Mouse (Mus musculus): ENCODE data around the gene Ifitm1. TPM values are rescaled to one million over a fixed set of nuclear protein-coding genes. Genes with fewer than 3 reads are reported as not detected.
"Not testable (repeated sequence)": the region's sequence is repeated elsewhere in the genome, so short reads cannot be mapped to it uniquely, and the experiment has no call there.

Gene Ifitm1
- total and polyA plus RNA-seq, 3 experiments, result 7.6 to 29.4 (median 14.6) TPM

DNA sequence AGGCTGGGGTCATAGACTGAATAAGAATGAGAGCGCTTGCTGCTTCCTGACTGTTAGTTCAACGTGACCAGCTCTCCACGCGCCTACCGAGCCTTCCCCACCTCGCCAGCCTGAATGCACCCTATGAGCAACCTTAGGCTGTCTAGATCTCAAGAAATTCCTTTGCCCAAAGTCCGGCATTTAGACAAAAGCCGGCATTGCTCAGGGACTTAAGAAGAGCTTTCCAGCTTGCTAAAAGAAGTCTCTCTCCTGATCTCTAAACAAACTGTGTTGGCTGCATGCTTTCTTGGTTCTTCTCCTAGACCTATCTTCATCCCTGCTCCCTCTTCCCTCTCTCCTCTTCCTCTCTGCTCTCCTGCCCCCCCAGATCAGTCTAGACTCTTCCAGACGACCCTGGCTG is 7.9 kb downstream of the Ifitm1 start:
- no peak for DNase-seq

DNA sequence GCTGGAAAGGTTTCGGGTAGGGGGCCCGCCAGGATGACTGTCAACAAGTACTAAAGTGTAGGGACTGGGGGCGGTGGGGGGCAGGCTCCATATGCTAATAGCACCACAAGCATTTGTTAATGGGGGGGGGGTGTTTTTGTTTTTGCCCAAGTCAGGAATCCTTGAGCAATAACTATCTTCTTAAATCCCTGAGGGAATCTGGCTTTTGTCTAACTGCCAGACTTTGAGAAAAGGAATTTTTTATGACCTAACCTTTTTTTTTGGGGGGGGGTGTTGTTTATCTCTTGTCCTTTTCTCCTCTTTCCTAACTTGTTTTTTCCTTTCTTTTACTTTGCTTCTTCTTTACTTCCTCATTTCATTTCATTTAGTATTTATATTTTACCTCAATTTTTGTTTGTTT is 8.4 kb downstream of the Ifitm1 start:
- no peak for DNase-seq

DNA sequence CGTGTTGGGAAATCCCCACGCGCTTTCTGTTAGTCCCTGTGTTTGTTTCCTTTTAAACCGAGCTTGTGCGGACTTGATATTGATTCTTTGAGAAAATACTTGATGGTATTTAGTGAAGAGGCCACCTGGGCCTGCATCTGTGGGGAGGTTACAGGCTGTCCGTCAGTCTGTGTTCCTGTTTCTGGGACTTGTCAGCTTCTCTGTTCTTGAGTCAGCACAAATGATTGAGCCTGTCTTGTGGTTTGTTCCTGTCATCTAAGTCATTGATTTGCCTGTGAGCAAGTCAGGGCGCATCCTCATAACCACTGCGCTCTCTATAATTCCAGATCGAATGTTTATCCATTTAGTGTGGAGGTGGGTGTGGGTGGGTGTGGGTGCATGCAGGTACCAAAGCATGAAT is 9.7 kb downstream of the Ifitm1 start:
- DNase-seq, result not testable (repeated sequence)

DNA sequence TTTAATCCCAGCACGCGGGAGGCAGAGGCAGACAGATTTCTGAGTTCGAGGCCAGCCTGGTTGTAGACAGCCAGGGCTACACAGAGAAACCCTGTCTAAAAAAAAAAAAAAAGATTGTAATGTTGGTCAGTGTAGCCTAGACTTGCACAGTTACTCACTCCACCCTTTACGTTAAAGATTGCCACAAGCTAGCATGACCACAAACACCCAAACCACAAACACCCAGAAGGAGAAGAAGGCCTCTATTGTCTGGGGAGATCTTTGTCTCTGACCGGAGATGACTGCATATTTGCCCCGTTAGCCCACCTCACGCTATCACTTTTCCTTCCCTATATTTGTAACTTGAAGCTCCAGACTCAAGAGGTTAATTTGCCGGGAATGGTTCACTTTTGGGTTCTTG is 14.7 kb downstream of the Ifitm1 start:
- no peak for DNase-seq

DNA sequence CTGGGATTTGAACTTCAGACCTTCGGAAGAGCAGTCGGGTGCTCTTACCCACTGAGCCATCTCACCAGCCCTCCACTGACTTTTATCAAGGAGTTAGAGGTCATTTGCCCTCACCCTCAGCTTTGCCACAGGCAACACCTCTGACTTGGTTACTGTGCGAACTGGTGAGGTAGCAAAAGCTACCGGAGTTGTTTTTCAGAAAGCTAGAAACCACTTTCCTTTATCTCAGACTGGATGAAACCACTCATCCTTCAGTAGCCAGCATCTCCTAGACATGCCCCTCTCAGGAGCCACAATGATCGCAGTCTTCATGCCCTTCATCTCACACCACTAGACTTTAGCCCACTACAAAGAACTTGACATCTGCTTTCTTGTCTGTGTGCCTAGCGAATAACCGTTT is 15.9 kb downstream of the Ifitm1 start:
- no peak for DNase-seq

DNA sequence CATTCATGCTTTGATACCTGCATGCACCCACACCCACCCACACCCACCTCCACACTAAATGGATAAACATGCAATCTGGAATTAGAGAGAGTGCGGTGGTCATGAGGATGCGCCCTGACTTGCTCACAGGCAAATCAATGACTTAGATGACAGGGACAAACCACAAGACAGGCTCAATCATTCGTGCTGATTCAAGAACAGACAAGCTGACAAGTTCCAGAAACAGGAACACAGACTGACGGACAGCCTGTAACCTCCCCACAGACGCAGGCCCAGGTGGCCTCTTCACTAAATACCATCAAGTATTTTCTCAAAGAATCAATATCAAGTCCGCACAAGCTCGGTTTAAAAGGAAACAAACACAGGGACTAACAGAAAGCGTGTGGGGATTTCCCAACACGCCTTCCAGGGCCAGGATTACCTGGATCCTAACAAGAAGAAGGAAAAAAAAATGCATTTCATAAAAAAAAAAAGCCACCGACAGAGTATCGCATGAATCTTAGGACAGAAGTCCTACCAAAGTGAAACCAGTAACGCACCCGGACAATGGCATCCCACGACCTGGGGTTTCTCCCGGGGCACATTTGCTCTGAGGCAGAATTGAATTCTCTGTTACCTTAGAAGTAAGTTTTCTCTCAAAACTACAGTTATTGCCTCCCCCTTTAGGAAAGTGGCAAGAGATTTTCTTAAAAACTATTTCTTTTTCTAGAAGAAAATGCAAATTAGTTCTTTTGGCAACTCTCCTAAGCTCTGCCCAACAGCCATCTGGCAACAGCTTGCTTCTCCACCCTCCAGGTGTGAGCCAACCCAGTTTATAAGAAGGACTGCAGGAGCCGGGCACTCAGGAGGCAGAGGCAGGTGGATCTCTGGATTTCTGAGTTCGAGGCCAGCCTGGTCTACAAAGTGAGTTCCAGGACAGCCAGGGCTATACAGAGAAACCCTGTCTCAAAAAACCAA is 20.4 kb downstream of the Ifitm1 start:
- DNase-seq, result no peak

DNA sequence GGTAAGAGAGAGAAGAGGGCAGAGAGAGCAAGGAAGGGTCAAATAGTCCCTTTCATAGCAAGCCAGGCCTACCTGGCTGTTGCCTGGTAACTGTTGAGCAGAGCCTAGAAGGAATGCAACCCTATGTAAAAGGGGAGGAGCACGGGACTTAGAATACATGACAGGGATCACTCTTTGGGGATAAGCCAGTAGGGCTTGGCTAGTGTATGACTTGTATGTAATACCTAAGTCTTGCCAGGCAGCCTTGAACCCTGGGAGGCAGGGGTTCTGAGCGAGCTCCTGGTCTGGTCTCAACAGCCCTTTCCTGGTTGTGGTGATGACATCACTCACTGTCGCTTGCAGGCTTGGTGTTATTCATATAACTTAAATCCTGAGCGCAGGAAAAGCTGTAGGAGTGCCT is 22.0 kb downstream of the Ifitm1 start:
- no peak for DNase-seq

DNA sequence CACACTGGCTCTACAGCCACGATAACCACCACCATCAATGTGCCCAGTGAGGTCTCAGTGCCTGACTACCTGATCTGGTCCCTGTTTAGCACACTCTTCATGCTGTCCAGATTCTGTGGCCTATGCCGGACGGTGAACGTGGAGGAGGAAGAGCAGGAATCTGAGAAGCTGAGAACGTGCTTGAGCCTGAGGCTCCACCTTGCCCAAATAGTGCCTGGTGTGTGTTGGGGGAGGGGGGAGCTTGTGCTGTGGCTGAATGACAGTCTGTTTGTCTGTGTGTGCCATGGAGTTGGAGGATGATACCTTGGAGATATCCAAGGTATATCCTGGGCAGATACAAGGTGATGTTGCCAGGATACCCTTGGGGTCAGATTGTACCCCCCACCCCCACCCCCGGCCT is 23.2 kb downstream of the Ifitm1 start:
- DNase-seq, result no peak

DNA sequence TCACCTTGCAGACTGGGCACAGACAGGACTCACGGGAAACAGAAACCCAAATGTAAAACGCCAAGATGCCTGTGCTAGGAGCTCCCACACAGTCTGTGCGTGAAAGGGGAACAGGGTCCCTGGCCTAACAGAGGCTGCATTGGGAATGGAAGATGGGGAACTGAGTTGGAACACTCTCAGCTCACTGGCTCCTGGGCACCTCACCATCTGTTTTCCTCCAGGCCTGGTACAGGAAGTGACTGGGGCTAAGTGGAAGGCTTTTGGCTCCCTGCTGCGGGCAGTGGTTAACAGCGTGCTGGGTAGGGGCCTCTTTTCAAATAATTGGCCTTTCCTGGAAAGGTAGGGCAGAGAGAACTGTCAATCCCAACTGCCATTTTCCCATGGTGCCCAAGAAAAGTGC is 23.6 kb downstream of the Ifitm1 start:
- DNase-seq, result no peak

DNA sequence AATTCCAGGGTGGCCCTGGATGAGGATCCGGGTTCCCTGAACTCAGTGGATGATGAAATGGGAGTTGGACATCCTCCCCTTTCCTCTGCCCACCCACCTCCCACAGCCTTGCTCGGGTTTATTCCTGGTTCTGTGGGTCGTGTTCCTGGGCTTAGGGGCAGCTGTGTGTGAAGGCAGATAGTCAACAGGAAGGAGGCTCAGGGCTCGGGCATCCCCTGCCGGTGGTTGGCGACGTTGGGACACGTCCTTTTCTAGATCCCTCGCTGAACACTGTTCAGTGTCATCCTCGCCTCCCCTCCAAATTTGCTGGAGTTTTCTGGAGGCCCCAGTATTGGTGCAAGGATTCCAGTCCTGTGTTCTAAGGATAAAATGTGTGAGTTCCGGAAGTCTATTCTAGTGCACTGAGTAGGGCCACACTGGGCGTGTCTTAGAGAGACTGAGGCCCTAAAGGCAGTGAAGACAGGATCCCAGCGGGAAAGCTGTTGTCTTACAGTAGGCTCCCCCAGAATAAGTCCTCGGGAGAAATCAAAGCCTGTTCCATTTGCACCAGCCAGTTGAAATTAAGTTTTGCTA is 24.2 kb downstream of the Ifitm1 start:
- DNase-seq, result no peak

DNA sequence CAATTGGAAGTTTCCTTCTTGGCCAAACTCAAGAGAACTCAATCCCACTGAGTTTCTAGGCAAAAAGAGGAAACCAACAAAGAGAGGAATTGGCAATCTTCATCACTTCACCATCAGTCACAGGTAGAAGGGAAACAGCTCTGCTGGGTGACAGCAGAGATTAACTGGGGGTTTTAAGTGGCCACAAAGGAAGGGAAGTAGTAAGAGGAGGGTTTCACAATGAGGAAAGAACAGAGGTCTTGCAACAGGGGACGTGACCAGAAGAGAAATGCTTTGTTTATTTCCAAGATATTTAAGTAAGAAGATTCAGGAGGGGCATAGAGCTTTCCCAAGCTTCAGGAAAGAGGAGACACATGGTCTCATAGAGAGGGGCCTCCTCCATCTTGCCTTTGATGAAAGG is 30.8 kb downstream of the Ifitm1 start:
- no peak for DNase-seq

DNA sequence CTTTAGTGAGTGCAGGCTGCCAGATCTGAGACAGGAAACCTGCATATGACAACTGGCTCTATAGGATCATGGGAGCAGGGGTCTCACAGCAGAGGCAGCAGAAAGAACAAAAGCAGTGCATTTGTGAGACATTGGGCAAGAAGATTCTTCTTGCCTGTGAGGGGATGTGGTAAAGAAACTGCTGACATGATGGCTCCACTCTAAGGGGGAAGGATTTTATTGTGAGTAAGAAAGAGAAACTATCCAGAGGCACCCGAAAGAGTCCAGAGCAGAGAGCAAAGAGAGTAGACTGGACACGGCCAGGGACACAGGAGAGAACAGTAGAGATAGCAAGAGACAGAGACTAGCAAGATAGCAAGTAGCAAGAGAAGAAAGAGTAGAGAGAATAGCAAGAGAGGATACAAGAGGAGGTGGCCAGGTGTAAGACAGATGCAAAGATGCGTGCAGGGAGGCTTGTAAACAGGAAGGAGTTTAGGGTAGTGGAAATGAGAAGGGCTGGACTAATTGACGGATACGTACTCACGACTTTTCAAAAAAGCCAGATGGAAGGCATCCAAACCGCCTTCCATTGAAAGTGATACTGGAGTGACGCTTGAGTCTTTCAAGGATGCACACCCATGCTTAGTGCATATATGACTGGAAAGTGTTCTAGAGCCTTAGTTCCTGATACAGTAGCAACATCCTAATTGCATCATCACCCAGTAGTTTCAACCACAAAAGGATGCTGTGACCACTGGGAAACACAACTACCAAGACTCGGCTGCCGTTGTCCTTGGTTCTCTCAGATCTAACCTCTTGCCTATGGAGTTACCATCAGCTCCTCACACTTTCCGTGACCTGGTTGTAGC is 32.1 kb downstream of the Ifitm1 start:
- no peak for DNase-seq

DNA sequence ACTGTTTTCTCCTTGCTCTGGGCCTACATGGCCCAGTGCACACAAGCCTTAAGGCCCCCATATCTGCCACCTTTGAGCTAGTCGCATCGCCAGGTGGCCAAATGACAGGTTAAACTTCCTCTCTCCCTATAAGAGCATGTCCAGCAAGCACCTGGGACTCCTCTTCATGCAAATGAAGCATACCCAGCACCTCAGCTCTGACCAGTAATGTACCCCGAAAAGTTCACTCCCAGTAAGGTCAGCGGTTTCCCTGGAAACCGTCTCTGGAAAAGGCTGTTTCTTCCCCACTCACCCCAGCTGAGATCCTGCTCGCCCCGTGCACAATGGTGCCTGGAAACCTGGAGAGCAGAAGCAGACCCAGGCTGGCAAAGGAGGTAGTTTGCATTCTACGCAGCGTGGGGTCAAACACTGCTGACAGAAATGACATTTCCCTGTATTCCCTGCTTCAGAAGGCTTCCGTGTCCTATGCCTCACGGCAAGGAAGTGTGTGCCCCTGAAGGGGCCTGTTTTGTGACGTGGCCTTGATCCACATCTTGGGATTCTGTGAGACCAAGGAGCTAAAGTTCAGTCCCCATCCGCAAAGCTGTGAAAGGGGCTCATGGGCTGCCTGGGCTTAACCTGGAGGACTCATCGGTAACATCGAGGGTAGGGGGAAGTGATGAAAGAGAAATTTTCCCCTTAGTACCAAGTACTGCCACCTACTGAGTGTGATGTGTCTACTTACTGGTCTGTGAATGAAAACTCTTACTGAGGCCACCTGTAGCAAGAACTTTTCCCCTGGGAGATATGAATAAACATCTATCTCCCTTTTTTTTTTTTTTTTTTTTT is 34.1 kb downstream of the Ifitm1 start:
- DNase-seq, result no peak

DNA sequence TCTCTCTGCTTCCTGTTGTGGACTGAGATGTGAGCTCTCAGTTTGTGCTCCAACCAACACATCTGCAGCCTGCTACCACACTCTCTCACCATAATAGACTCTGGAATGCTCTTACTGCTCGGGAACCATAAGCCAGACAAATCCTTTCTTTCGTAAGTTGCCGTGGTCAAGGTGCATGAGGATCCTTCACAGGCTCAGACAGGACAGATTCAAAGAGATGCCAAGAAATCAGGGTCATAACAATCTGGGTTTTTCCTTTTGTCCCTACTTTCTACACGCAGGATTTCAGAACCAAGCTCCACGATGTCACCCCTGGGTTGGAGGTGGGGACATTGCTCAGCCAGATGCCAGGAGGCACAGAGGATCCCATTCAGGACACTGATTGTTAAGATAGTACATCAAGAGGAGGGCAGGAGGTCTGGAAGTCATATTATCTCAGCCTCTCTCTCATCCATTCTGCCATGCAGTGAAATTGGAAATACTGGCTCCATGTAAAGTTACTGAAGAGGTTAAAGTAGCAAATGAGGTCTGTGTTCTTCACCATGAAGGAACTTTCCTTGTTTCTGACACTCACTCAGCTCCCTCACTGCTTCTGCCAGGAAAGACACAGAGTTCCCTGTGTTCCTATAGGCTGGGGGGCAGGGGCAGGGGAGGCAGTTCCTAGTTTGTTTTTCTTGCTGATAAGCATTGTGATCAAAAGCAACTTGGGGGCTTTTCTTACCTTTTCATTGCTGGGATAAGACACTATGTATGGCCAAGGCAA is 36.4 kb downstream of the Ifitm1 start:
- no peak for DNase-seq

DNA sequence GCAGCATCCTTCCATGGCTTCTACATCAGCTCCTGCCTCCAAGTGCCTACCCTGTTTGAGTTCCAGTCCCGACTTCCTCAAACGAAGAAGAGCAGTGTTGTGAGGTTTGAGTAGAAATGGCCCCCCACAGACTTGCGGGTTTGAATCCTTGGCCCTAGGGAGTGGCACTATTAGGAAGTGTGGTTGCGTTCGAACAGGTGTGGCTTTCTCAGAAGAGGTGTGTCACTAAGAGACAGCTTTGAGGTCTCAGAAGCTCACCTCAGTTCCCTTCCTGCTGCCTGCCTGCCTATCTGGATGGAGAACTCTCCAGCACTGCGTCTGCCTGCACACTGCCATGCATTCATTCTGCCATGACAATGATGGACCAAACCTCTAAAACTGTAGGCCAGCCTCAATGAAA is 39.4 kb downstream of the Ifitm1 start:
- DNase-seq, result no peak

DNA sequence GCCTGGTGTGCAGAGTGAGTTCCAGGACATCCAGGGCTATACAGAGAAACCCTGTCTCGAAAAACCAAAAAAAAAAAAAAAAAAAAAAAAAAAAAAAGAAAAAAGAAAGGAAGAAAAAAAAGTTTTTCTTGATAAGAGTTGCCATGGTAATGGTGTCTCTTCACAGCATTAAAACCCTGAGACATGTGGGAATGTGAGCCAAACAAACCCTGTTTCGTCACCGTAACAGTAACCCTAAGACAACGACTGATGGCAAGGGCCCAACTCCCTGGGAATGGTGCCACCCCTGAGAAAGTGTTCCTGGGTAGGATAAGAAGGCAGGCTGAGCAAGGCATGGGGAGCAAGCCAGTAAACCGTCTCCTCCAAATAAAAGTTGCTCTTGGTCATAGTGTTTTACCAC is 39.9 kb downstream of the Ifitm1 start:
- peak; percentile 17 for DNase-seq

DNA sequence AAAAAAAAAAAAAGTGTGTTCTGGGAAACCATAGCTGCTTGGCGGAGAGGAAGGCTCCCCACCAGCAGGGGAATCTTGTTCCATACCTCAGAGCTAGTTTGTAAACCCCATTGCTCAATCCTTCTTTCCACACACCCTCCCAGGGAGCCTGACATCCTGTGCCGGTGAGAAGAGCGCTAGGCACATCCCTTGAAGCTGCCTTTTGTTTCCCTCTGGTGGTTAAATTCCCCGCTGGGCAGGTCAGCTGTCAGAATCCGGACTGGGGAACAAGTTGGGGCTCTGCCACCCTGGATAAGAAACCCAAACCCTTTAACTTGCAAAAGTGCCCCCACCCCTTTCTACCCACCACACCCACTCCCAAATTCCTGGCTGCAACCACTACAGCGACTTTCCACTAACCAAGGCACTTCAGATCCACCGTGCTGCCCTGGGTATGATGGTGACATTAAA is 41.3 kb downstream of the Ifitm1 start:
- DNase-seq, result peak; percentile 36

DNA sequence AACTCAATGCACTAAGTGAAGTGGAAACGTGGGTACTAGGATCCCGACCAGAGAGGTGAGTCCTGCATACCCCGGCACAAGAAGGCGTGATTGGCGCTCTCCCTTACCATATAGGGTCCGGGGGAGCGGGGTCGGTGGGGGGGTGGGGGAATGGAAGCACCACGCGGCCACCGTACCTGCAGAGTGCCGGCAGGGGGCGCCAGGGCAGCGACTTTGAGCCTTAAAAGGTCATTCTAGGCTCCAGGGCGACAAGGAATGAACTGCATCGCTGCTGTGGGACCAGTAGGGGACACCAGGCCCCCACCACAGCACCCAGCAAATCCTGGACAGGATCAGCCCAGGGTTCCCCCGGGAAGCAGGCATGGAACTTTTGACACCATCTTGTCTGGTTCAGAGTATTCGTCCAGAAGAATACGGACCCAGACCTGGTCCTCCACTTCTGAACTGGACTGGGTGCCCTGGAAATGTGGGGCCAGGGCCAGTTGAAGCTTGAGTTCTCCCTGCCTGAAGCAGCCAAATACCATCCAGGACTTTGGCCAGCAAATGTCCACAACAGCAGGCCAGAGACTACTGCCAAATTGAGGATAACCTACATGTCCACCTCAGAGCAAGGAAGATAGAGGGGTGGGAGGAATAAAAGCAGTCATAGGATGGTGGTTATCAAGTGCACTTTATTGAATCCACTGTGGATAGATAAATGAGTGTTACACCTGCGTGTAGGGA is 42.1 kb downstream of the Ifitm1 start:
- peak; percentile 80 for DNase-seq

DNA sequence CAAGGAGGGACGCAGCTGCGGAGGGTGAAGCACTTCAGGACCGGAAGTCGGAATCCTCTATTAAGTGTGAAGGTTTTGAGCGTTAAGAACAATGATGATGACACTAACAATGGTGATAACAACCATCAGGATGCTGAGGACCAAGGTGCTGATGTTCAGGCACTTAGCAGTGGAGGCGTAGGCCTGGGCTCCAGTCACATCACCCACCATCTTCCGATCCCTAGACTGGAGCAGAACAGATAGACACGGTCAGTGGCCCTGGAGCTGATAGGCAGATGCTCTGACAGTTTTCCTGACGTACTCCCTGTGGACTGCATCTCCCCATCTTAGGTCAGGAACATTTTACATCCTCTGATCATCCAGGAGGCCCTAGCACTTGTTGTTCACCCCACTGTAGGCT is 42.6 kb downstream of the Ifitm1 start:
- DNase-seq, result no peak

DNA sequence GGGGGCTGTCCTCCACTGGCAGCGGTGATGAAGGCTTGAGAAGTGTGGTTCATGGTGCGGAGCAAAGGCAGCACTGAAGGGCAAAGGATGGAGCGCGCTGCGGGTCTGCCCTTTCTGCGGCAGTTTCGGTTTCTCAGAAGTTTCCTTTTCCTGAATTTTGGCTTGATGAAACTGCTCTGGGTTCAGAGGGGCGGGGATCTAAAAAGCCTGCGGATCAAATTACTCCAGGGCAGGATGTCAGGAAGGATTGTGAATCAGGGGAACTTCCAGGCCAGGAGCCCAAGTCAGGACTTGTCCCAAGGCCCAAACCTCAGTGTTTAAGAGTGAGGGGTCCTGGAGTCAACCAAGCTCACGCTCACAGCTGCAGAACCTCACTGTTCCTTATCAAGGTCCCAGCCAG is 43.6 kb downstream of the Ifitm1 start, which contains the start of gene Ifitm3:
Gene Ifitm3 (minus strand): TSS at position 178 of the 400 bp plus-strand sequence.
- DNase-seq, result peak; percentile 80
